Mouse (Mus musculus): ENCODE data around the gene Col4a3.

DNA sequence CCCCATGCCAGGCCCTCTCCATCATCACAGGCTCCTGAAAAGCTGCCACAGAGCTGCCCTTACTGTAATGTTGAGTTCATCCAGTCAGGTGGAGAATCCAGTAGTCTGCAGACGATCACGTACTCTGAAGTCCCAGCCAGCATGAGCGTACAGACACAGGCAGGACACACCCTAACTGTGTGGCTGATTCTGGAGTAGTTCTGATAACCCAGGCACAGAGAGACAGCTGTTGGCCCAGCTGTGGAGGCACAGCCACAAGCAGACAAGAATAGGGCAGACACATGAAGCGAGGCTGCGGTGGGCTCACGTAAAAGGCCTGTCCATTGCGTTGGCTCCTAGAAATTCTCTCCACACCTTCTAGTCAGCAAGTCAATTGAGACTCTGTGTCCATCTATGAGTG is 50.7 kb downstream of the Col4a3 start:
- TF ChIP-seq POLR2A (IDR thresholded peaks at IDR 0.05; ENCODE audit: low read depth, low read length), result no peak
- no peak for TF ChIP-seq CTCF (IDR thresholded peaks at IDR 0.05; ENCODE audit: borderline replicate concordance, insufficient read depth, low read length)

Measured in embryonic fibroblast, embryonic 13.5 days (primary cell).